Mouse (Mus musculus) testis, adult 2 months (tissue): ENCODE results near the gene Ogdh.

Experiments
- CTCF ChIP-seq: fragments of 200-500 bp; IDR thresholded peaks from 2 replicates; pipeline ENCODE4 v1.5.1; 2012; ENCODE audit warnings: low read depth, mild to moderate bottlenecking, inconsistent platforms, low read length, moderate library complexity; ENCODE audit not compliant: control insufficient read depth, insufficient read depth, insufficient replicate concordance
- POLR2A ChIP-seq: fragments of 200-500 bp; IDR thresholded peaks from 2 replicates; pipeline ENCODE4 v1.6.1; 2012; ENCODE audit warnings: low read depth, mild to moderate bottlenecking, inconsistent platforms, low read length, moderate library complexity; ENCODE audit not compliant: control insufficient read depth

DNA sequence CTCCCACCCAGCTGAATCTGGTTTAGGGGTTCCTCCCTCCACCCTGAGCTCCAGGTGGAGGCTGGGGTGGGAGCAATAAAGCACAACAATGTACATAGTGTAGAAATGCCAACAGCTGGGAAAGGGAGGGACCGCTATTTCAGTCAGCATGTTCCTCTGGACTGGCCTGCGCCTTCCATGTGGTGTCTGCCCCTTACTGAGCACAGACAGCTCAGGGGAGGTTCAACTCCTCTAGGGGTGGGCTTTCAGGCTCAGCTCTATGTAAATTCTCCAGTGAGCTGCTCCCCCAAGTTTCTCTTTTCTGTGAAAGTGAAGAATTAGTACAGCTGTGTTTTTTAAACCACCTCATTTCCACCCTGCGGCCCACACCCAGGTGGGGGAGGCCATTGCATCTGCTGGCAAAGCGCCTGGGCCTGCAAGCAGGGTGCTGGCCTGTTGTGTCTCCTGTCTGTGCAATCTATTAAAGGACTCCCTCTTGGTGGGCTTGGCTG, 114.2 kb downstream of the Ogdh start:
- TF ChIP-seq CTCF = no peak
- no peak for TF ChIP-seq POLR2A
